Mouse (Mus musculus) urinary bladder, postnatal 10 days (tissue): ENCODE results near the gene Gpd2.

Source experiments
- DNase-seq: peaks from one replicate; pipeline ENCODE4 v3.0.0; 2022; ENCODE audit warnings: low spot score

Gpd2 gene

DNA sequence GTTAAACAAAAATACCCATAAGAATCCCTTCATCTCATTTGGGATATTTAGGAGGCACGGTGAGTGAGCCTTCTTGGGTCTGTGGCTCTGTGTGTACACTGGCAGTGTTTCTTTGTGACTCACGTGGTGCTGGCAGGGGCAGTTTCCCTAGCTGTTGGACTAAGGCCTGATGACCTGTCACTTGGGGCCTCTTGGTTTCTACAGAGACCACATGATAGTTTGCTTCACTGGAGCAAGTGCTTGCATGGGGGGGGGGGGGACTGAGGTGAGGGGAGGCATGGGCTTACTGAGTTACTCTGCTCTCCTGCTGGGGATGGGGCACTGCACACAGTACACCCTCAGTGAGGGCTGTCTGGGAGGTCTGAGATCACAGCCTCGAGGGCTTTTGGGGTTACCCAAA, 64.1 kb downstream of the Gpd2 start:
- DNase-seq = no peak

DNA sequence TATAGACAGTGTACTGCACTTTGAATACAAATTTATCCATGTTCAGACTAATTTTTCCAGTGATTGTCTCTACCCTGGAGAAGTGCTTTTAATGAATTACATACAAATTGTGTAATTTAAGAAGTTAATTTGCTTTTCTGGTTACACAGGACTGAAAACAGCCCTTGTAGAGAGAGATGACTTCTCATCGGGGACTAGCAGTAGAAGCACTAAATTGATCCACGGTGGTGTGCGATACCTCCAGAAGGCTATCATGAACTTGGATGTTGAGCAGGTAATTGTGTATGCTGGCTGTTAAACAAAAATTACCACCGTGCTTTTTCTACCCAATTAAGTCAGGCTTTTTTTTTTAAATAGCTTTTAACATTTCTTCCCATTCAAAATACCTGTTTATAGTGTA, 66.8 kb downstream of the Gpd2 start:
- DNase-seq = no peak

DNA sequence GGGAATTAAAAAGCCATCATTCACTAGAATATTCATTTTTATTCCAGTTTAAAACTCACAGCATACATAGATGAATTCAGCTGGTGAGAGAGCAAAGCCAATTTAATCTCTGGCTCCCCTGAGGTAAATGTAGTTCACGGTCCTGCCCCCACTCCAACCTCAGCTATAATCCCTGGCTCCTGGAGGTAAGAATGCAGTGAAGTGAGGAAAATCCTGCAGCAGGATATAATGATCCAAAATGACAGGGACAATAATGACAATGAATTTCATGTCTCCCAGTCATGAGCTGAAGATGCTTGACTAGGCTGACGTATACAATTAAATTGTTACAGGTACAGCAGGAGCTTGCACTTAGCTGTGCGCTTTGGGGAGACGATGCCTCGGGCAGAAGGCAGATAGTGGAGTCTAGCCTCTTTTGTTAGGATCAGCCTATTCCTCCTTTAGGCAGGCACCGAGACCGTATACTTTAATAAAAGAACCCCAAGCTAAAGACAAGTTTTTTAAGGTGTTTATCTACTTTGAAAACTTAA, 74.9 kb downstream of the Gpd2 start:
- DNase-seq = no peak

GRCm38 (mm10) chr2:57316055-57316454, 78.6 kb downstream of the Gpd2 start:
- no peak for DNase-seq

DNA sequence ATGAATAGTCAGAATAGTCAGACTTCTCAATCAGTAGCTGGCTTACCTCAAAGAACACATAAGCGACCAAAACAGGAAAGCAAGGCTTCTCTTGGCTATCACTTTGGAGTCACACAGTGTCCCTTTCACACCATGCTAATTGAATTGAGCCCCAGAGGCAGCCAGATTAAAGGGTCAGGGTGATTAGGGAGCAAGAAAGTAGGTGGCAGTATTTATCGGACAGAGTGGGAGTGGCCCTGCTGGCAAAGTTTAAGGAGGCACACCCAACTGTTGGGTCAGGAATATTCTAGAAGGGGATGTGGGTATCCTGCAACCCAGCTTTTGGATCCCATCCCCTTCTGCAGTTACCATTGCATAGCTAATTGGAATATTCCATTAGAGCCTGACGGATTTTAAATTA, 80.9 kb downstream of the Gpd2 start:
- DNase-seq = no peak

GRCm38 (mm10) chr2:57326091-57326490, 88.7 kb downstream of the Gpd2 start:
- no peak for DNase-seq

- no peak for DNase-seq
Measured at GRCm38 (mm10) chr2:57329327-57329726, 91.9 kb downstream of the Gpd2 start.

- no peak for DNase-seq
Measured at GRCm38 (mm10) chr2:57330812-57331211, 93.4 kb downstream of the Gpd2 start.

DNA sequence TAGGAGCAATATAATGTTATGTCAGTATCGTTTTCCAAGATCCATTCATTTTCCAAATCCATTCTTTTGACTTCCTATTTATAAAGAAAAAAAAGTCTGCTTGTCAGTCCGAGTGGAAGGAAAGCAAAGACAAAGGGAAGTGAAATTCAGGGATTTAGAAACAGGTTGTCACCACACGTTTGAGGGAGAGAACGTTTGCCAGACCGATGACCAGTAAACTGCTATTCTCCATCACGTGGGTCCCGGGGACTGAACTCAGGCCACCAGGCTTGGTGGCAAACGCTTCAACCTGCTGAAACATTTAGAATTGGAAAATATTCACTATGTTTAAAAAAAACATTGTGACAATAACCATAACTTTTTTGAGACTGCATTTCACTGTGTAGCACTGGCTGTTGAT, 93.8 kb downstream of the Gpd2 start:
- DNase-seq = no peak

DNA sequence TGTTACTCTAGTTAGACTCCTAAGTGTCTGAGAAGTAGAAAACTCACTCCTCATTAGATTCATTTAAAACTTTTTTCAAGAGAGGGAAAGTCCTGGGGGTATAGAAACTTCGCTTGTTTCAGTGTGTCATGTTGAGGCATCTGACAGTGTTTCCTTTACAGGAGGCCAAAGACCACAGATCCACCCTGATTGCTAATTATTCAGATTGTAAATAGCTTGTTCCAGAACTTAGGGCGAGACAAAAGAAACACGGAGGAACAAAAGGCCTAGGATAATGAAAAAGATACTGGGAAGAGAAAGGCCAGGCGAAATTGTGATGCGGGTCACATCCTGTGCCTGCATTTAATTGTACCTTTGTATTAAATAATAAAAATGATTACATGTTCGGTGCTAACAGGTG, 96.0 kb downstream of the Gpd2 start:
- DNase-seq = no peak

GRCm38 (mm10) chr2:57335397-57335796, 98.0 kb downstream of the Gpd2 start:
- no peak for DNase-seq

- DNase-seq = no peak
Measured at GRCm38 (mm10) chr2:57338779-57339178, 101.3 kb downstream of the Gpd2 start.

DNA sequence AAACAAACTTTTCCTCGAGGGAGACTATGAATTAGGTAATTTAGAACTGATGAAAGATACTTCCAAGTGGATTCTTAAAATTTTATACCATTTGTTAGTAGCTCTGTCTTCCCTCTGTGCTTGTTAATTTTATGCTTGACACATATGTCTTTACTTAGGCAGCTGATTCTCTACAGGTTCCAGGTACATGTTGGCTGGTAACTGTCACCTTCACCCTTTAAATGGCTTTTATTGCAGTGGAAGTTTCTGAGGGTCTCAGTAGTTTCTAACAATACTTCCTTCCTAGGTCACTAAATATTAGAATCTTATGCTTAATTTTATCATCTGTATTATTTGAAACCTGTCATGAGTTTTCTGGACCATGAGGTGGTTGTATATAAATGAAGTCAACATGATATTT, 105.5 kb downstream of the Gpd2 start:
- DNase-seq = no peak

DNA sequence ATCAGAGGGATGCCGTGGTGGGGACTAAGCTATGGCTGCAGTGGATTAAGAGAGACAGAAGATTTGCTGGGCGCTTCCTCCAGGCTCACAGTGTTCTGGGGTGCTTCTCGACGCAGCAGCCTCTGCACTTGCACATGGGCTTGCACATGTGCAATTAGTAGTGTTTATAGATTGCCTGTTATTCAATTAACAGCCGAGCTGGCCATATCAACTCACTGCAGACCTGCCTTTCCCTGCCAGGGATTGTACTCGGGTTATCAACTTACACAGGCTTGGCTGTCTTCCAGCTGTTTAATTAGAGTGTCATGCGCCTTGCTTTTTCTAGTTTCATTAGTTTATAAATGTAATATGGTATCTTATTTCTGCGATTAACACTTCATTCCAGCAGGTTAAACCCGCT, 113.2 kb downstream of the Gpd2 start:
- no peak for DNase-seq

DNA sequence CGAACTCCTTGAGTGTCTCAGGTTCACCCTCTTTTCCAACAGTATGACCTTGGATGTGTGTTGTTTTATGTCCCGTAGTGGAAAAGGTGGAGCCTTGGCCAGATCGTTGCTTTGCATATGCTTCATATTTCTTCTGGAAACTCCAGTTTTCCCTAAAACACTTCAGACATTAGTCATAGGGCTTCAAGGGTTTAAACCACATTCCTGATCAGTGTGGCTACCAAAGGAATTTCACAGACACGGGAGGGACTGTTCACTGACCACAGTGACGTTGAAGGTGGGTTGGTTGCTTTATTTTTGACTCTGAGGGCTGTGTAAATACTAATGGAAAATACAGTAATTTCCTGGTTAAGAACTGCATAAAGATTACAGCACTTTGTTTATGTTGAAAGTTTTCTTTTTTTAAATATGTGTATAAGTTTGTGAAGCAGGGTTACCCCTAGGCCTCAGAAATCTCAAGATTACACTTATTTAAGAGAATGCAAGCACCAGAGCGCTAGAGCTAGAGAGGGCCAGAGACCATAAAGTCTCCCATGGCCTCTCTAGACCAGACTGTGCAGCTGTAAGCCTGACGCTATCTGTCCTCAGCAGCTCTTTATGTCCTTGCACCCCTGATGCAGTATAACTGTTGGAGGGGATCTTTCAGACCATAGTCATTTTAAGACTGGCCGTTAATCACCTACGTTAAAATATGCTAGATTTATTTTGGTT, 116.4 kb downstream of the Gpd2 start:
- no peak for DNase-seq

GRCm38 (mm10) chr2:57354848-57355247, 117.4 kb downstream of the Gpd2 start:
- DNase-seq = no peak

GRCm38 (mm10) chr2:57356222-57356822, 118.9 kb downstream of the Gpd2 start:
- no peak for DNase-seq

DNA sequence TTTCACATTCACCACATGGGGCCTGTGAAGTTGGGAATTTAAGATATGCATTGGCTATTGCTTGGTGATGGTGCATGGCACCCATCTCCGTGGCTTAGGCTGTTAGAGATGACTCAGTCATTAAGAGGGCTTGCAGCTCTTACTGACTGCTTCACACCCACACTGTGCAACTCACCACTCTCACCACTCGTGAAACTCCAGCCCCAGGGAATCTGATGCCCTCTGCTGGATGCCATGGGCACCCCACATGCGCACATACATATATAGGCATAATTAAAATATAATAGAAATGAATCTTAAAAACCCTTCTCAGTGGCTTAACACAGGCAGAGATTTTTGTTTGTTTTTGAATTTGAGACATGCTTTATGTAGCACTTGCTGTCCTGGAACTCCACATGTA, 125.1 kb downstream of the Gpd2 start:
- no peak for DNase-seq

DNA sequence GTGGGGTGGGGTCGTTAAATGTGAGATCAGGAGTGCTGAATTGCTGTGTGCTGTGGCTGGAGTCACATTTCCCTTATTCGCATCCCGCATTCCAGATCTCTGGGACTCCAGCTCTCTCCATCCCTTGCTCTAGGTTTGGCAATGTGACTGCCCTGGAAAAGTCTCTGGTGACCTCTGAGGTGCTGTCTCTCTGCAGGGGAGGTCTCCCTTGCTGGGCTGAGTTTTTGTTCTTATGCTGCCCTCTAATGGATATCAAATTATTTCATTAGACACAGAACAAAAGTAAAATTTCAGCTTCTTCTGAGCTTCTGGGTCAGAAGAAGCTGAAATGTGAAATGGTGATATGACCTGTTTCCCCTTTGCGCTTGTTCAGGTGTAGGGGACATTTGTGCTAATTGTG, 137.2 kb downstream of the Gpd2 start:
- no peak for DNase-seq

- no peak for DNase-seq
Measured at GRCm38 (mm10) chr2:57375138-57375837, 137.9 kb downstream of the Gpd2 start.

DNA sequence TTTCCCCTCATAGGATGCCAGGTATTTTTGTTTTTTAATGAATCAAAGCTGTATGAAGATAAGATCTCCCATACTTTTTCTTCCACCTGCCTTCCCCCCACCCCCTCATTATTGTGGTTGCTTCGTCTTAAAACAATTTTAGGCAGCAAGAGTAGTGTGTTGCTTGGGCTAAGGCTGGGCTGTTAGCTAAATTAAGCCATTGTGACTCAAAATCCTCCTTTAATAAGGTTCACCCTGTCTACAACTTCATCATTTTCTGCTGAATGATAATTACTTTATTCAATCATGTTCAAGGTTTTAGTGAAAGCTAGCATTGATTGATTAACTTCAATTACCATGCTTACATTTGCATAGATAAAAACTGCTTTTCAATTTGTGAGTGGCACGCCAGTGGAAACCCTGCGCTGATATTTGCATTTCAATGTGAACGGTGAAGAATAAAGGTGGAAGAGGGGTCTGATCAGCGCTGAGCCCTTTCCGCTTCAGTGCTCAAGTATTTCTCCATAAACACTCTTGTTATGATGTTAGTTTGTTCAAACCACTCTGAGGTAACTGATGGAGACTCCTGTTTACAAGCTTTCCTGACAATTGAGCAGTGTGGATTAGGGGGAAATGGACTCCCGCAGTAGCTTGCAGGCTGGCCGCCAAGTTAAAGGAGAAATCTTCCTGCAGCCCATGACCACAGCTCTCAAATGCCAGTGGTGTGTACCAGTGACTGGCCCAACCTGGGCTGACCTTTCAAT, 140.9 kb downstream of the Gpd2 start:
- DNase-seq = no peak

- no peak for DNase-seq
Measured at GRCm38 (mm10) chr2:57384625-57385024, 147.2 kb downstream of the Gpd2 start.

DNA sequence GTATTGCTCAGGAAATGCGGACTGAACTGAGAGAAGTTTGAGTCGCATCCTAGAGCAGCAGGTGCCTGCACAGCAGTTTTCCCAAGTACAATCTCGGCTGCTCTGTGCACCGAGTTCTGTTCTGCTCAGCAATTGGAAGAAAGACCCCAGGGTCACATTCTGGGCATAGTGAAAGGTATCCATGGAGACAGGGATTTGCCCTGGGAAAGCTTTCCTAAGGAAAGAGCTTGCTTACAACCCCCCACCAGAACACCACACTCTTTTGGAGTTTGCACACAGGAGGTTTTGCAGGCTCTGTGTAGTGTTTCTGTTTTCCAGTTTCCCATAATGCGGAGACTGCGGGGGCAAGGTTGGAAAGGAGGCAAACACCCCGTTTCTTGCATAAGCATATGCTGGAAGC, 150.4 kb downstream of the Gpd2 start:
- no peak for DNase-seq
